Mouse (Mus musculus) gastrocnemius, postnatal 10 days (tissue): ENCODE measurements around the gene Spry1. TPM values are rescaled to one million over a fixed set of nuclear protein-coding genes. Genes with fewer than 3 reads are reported as not detected.
A peak's percentile ranks its signal among the peaks of the same experiment; 100 is the strongest.

Experiments
- DNase-seq: peaks from one replicate; pipeline ENCODE4 v3.0.0; 2021; ENCODE audit warnings: mixed read lengths
- total RNA-seq, 2 experiments: library from RNA; stranded (reverse); gene quantifications; 2 replicates each; pipeline ENCODE4 v1.2.3; 2021

Spry1 gene
- total RNA-seq, 2 experiments from 2014 or later, result 51.7 to 61.1 TPM

GRCm38 (mm10) chr3:37672266-37673040, 32.7 kb downstream of the Spry1 start:
- no peak for DNase-seq

GRCm38 (mm10) chr3:37673513-37674261, 33.9 kb downstream of the Spry1 start:
- no peak for DNase-seq

DNA sequence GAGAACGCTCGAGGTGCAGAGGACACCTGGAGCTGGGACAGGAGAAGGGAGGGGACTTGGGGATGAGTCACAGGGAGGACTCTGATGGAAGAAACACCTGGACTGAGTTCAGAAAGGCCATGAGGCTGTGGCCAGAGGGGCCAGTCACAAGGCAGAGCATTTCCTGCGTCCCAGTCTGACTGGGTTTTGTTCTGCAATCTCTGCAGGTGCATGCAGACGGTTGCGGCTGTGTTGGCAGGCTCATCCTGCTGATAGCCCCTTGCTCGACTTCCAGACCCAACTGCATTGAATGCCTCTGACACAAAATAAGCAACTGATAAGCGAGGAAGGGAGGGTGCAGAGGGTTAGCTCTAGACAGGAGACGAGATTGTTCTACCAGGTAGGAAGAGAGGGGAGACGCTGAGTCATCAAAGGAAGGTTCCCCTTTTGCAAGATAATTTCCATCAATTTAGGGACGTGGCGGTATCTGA, 35.3 kb downstream of the Spry1 start:
- DNase-seq, result no peak

DNA sequence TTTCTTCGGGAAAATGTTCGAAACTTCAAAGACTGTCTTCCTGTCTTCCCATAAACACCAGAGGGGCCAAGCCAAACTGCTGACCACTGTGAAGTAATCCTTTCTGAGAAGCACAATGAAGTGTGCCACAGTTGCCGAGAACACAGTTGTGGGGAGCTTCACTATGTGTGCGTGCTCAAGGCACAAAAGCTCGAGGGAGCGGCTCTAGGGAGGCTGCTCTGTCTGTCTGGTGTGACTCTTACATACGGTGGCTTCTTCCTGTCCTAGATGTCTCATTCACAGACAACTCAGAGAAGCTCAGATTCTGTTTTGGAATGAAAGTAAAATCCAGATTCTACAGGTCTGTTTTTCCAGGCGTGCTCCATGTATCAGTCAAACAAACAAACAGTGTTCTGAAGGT, 36.5 kb downstream of the Spry1 start:
- no peak for DNase-seq

GRCm38 (mm10) chr3:37686219-37686618, 46.5 kb downstream of the Spry1 start:
- no peak for DNase-seq

GRCm38 (mm10) chr3:37686751-37687150, 47.0 kb downstream of the Spry1 start:
- DNase-seq, result no peak

GRCm38 (mm10) chr3:37687158-37687980, 47.6 kb downstream of the Spry1 start:
- DNase-seq, result peak; percentile 62

GRCm38 (mm10) chr3:37692945-37693344, 53.2 kb downstream of the Spry1 start:
- DNase-seq, result no peak

DNA sequence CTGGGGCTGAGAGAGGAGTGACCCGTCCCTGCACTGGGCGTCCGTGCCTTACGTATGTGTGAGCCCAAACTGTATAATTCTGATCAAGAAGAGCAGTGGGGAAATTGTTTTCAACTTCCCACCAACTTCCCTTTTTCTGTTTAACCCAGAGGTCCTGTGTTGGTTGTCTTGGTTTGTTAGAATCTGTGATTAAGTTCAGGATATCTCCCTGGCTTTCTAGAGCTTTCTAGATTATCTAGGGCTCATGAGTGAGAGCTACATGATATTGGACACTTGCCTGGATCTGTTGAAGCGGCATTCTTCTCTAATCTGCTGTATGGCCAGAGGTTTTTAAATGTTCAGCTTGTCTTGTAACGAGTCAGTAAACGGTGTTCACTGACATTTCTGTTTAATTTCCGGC, 53.8 kb downstream of the Spry1 start:
- no peak for DNase-seq

Other genes starting within 250 kb of the Spry1 start
- 10 to 100 TPM; 14.5 to 14.8 TPM for gene Spata5, start 220.1 kb upstream of the Spry1 start, total RNA-seq
- 10 to 100 TPM; 24.8 to 25.5 TPM for gene Nudt6, start 219.7 kb upstream of the Spry1 start, total RNA-seq
- gene Gm5148, start 84.5 kb downstream of the Spry1 start, total RNA-seq, result under 1 TPM in 1 of 2 experiments, not detected in 1; 0.25 TPM